8 mouse cellular contexts compared by ENCODE assay signal in the genomic region with DNA sequence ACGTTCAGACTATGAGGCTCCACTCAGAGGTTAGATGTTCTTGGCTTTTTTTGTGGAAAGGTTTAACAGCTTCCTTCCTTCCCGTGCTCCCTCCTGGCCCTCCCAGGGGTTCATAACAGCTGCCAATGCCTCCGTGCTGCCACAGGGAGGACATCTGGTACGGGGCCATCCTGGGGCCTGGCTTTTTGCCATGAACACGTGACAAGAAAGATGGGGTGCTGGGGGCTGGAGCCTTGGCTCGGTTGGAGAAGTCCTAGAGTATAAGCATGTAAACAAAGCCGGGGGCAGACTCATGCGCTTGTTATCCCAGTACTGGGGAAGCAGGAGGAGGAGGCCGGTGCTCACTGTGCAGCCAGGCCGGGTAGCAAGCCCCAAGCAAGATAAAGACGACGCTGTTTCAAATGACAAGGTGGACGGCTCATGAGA.
DNase-seq lines count a peak whose midpoint lies in the region; ATAC-seq lines count a peak whose summit lies in the region.

No protein-coding gene starts in this region.

- H3K4me3 ChIP-seq in forebrain, embryonic 12.5 days (replicated peaks), result no peak overlapping the region
- H3K4me3 ChIP-seq in stomach, embryonic 15.5 days (replicated peaks), result no peak overlapping the region

- H3K27ac ChIP-seq in forebrain, embryonic 12.5 days, result peak overlapping the region; percentile 43
- H3K27ac ChIP-seq in stomach, embryonic 15.5 days, result peak overlapping the region; percentile 74

- H3K9me3 ChIP-seq in forebrain, embryonic 12.5 days, result peaks cover 5% of the 10 kb centered on the region; the same call in 1 of the 2 replicates
- no peaks in the 10 kb centered on the region for H3K9me3 ChIP-seq in stomach, embryonic 15.5 days

- DNase-seq in urinary bladder, adult 18-20 months (ENCODE audit: low spot score in 2 of 2), result peak; percentile 15 to 48
- DNase-seq in urinary bladder, adult 2 months (ENCODE audit: low spot score), result no peak
- DNase-seq in heart, postnatal 10 days, result peak; percentile 72 to 76
- DNase-seq in kidney, postnatal 14 days, result peak; percentile 86
- no peak for DNase-seq in thymus, postnatal 36 days

- H3K9ac ChIP-seq in forebrain, embryonic 12.5 days, result no peak overlapping the region
- H3K9ac ChIP-seq in stomach, embryonic 15.5 days, result no peak overlapping the region

- peaks cover 31% of the 10 kb centered on the region for H3K4me1 ChIP-seq in forebrain, embryonic 12.5 days
- peaks cover 24% of the 10 kb centered on the region for H3K4me1 ChIP-seq in stomach, embryonic 15.5 days

- intact Hi-C loops in heart, postnatal 10 days (cut with DNase I), result loop anchor here (5.0 kb wide), 1 partner anchor 68 kb away; no protein-coding TSS in a partner anchor

- 62% methylated on average over 13 of the region's 13 CpGs for WGBS in forebrain, embryonic 12.5 days
- 26% methylated on average over 13 of the region's 13 CpGs for WGBS in stomach, embryonic 15.5 days

- H3K4me2 ChIP-seq in forebrain, embryonic 12.5 days, result no peak overlapping the region
- H3K4me2 ChIP-seq in stomach, embryonic 15.5 days, result peak overlapping the region; percentile 19; the same call in 1 of the 2 replicates

- H3K36me3 ChIP-seq in forebrain, embryonic 12.5 days (replicated peaks), result no peaks in the 10 kb centered on the region
- no peaks in the 10 kb centered on the region for H3K36me3 ChIP-seq in stomach, embryonic 15.5 days

- no peaks in the 10 kb centered on the region for H3K27me3 ChIP-seq in forebrain, embryonic 12.5 days
- no peaks in the 10 kb centered on the region for H3K27me3 ChIP-seq in stomach, embryonic 15.5 days (replicated peaks)

- 0 out of 2 replicates have a peak, but pooled peaks have one; percentile 6 for ATAC-seq in forebrain, embryonic 12.5 days (ENCODE audit: low FRiP score)
- peak; percentile 29 for ATAC-seq in megakaryocyte progenitor cell, adult 5-6 weeks (replicated peaks; ENCODE audit: poor library complexity)
- peak; percentile 71 for ATAC-seq in stomach, embryonic 15.5 days (ENCODE audit: insufficient read depth, low FRiP score, low read depth)

Comparison
In these comparisons a context has a peak if more than half of its experiments do, and no peak if none do; other contexts are left out.
1. DNase-seq: peak in urinary bladder, adult 18-20 months (2 of 2), heart, postnatal 10 days (2 of 2) and kidney, postnatal 14 days (single experiment); none in urinary bladder, adult 2 months (single experiment) and thymus, postnatal 36 days (0 of 2).
2. ATAC-seq: peak in every context shown above with its lines; median percentile 71 in stomach, embryonic 15.5 days; 29 in megakaryocyte progenitor cell, adult 5-6 weeks; 6 in forebrain, embryonic 12.5 days.